Mouse (Mus musculus) testis, adult 10 weeks (tissue): Measurements from ENCODE around the gene Cib4. TPM values are rescaled to one million over a fixed set of nuclear protein-coding genes. Genes with fewer than 3 reads are reported as not detected.

Experiments
- polyA plus RNA-seq: library from polyadenylated mRNA; stranded (reverse); fragments of 350-450 nt; fragmentation: Illumina TruSeq; extraction: RNeasy Lipid Tissue Mini Kit (QIAGEN cat#74804); gene quantifications from one replicate; pipeline ENCODE4 v1.2.3, GENCODE M21; 2014; ENCODE audit warnings: low read depth, low replicate concordance

Gene Cib4
- 11.5 TPM for polyA plus RNA-seq

DNA sequence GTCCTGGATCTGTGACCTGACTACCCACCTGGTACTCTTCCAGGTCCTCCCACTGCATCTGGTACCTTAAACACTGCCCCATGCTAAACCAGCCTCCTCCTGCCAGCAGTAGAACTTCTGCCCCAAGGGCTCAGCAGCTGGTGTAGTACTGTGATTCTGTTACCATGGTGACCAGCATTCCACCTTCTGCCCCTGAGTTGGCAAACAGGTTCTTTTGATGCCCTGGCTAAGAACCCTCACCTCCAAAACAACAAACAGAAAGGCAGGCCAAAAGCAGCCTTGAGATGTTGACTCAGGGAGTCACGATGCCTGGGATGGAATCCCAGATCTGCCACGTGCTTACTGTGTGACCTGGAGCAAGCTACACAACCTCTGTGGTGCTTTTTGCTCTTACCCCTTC, at the start of gene Cib4:
Gene Cib4 (minus strand): TSS at position 139 of the 400 bp plus-strand sequence.

DNA sequence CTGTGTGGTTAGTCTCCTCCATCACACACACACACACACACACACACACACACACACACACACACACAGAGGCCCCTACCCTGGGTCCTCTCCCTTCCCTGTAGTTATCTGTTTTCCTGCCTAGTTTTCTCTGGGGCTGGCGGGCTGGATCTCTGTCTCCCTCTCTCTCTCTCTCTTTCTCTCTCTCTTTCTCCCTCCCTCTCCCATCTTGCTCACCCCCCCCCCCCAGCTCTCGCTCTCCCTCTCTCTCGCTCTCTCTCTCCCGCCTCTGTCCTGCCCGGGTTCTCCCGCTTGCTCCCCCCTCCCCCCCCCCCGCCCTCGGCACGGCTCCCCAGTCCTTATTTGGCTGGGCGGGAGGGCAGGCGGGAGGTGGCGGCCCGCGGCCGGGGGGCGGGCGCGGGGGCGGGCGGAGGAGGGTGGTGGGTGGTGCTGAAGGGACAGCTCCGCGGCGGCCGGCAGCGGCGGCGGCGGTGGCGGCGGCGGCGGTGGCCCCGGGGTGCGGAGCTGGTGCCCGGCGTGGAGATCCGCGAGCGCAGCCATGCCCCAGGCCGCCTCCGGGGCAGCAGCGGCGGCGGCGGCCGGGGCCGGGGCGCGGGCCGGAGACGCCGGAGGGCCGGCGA, 42.2 kb upstream of the Cib4 start, which contains the start of gene Kcnk3:
Gene Kcnk3 (plus strand): TSS at position 490 of the 620 bp plus-strand sequence.

DNA sequence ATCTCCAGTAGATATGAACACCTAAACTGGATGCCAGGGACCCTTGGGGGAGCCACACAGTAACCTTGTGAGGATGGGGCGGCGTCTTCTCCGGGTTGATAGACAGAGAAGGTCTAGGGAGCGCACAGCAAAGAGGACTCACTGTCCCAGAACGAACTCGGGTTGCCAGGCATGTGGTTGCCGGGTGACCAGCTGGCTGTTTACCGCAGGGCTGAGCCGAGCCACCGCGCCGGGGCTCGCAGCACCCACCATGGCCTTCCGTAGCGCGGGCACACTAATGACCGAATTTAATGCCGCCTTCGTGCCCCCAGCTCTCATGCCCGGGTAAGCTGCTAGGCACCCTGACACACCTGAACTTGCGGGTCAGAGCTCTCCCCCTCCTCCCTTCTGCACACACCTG, 79.8 kb downstream of the Cib4 start, which contains the start of gene 1700001C02Rik:
Gene 1700001C02Rik (plus strand): TSS at position 187 of the 400 bp plus-strand sequence.

DNA sequence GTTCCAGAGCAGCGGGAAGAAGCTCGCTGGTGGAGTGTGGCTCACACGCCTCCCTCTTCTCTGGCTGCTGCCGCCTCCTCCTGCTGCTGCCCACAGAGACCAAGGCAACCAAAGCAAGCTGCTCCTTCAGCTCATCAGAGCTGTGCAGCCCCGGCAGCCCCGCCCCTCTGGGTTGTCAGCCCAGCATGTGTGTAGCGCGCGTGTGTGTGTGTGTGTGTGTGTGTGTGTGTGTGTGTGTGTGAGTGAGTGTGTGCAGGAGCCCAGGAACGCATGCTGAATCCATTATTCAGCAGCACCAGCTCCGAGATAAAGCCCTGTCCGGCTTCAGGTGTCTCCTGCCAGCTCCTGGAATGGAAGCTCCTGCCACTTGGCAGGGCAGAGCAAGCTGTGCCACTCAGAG, 83.8 kb downstream of the Cib4 start, which contains the start of gene Otof:
Gene Otof (minus strand): TSS at position 112 of the 400 bp plus-strand sequence.

Other genes starting within 250 kb of the Cib4 start
- gene Otof, start 83.9 kb downstream of the Cib4 start, polyA plus RNA-seq: not detected
- gene 1700001C02Rik, start 79.8 kb downstream of the Cib4 start, polyA plus RNA-seq: 42.0 TPM
- gene Kcnk3, start 42.3 kb upstream of the Cib4 start, polyA plus RNA-seq: 0.21 TPM
- gene Slc35f6, start 102.1 kb upstream of the Cib4 start, polyA plus RNA-seq: 6.0 TPM
- gene Cenpa, start 120.9 kb upstream of the Cib4 start, polyA plus RNA-seq: 4.2 TPM
- 4.0 TPM for gene Dpysl5, start 165.7 kb upstream of the Cib4 start, polyA plus RNA-seq